Mouse (Mus musculus): Measurements from ENCODE around the gene Gfod1. TPM values are rescaled to one million over a fixed set of nuclear protein-coding genes. Genes with fewer than 3 reads are reported as not detected.

Gfod1 gene
- polyA plus RNA-seq, 2 experiments: 1.6 to 2.8 TPM

DNA sequence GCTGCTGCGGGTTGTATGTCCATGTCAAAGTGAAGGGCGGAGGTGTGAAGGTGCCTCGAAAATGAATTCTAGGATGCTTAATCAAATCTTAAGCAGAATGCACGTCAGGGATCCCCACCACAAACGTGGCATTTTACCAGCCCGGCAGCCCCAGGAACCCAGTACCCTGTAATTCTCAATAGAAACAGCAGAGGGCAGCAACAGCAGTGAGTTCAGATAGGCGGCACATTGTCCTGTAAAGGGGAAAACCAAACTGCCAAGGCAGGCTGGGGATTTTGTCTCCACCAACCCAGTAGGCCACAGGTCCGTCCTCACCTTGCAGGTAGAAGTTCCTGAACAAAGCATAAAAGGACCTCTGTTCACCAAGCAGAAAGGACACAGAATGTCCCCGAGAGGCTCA lies 130.7 kb downstream of the Gfod1 start:
- WGBS: 16% methylated on average over 9 of the region's 9 CpGs
- TF ChIP-seq POLR2A (IDR thresholded peaks at IDR 0.05; ENCODE audit: borderline replicate concordance, extremely low read depth, insufficient read depth, insufficient read length): no peak
- no peaks in the 10 kb centered on the region for H3K27me3 ChIP-seq (ENCODE audit: control insufficient read depth, insufficient read depth, low read length)
- H3K9ac ChIP-seq (ENCODE audit: low read depth, low read length, severe bottlenecking): no peak overlapping the region
- H3K4me1 ChIP-seq (ENCODE audit: control insufficient read depth, insufficient read depth, low read length): no peaks in the 10 kb centered on the region
- DNase-seq (ENCODE audit: low spot score): peak; percentile 76
- H3K4me2 ChIP-seq (replicated peaks; ENCODE audit: low read depth, low read length, severe bottlenecking): no peak overlapping the region
- no peaks in the 10 kb centered on the region for H3K9me3 ChIP-seq (ENCODE audit: control insufficient read depth, low read length)
- H3K36me3 ChIP-seq (ENCODE audit: control insufficient read depth, insufficient read depth, low read length): peaks cover 7% of the 10 kb centered on the region
- no peak overlapping the region for H3K4me3 ChIP-seq (replicated peaks; ENCODE audit: low read length)
- ATAC-seq (ENCODE audit: low FRiP score, low read depth): no peak
- H3K27ac ChIP-seq (replicated peaks; ENCODE audit: low read depth, low read length): no peak overlapping the region

DNA sequence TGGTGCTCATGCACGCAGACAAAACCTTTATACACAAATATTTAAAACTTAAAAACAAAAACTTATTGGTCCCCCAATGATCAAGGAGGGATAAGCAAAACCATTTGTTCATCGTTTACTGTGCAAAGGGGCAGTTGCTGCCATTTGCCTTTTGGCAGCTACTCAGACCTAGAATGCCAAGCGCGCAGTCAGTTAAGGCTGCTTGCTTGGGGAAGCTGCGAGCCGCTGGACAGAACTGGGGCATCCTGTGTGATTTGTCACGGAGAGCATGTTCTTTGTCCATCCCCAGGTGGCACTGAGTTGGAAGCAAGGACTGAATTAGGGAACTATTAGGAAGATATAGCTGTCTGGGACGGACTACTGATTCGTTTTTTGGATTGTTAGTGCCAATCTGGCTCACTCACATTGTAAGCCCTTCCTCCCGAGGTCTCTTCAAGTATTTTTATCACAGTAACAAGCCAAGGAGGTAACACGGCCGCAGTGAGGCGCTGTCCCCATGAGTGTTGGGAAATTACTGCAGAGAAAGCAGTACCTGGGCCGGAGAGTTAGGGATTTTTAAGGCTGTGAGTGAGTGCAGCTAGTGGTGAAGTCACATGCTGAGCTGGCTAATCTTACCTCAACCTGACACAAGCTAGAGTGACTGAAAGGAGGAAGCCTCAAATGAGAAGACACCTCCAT lies 131.8 kb downstream of the Gfod1 start:
- 41% methylated on average over 14 of the region's 14 CpGs for WGBS
- TF ChIP-seq POLR2A (IDR thresholded peaks at IDR 0.05; ENCODE audit: borderline replicate concordance, extremely low read depth, insufficient read depth, insufficient read length): no peak
- DNase-seq (ENCODE audit: low spot score): no peak

DNA sequence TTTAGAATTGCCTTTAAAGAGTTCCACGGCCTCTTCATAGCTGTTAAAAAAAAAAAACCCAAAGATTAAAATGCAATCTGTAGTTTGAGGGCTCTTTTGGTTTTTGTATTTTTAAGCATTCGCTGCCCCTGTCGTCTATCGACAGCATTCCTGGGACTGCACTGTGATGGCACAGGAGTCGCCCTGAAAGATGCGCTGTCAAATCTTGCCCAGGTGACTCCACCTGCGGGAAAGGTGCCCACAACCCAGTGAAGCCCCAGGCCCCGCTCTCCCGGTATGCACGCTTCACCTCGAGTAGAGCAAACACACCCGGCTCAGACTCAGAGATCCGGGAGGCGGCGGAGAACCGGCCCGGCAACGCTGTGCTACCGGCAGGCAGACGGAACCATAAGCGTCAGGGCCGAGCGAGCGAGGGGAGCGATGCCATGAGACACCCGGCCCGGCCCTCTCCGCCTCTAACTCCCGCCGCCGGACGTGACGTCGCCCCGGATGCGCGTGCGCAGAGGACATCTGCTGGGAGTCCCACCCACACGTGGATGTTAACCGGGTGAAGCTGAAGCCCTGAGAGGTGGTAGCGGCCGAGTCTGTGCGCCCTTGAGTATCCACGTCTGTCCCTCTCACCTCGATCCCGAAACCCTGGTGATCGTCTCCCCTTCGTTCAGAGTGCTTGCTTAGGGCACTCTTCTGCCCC lies 132.8 kb downstream of the Gfod1 start, which contains the start of gene Tbc1d7:
Tbc1d7 (minus strand) TSS at position 482 of the 691 bp plus-strand sequence.
- DNase-seq (ENCODE audit: low spot score) (peak; percentile 93), ATAC-seq (ENCODE audit: low FRiP score, low read depth) (peak; percentile 94)
- WGBS: 2% methylated on average over 48 of the region's 48 CpGs
- Histone ChIP-seq H3K27ac (replicated peaks; ENCODE audit: low read depth, low read length) (peak within 1 kb of the TSS; percentile 61), H3K27me3 (ENCODE audit: control insufficient read depth, insufficient read depth, low read length) (no peaks in the 10 kb centered on the region), H3K4me1 (ENCODE audit: control insufficient read depth, insufficient read depth, low read length) (no peaks in the 10 kb centered on the region), H3K9me3 (ENCODE audit: control insufficient read depth, low read length) (no peaks in the 10 kb centered on the region), H3K36me3 (ENCODE audit: control insufficient read depth, insufficient read depth, low read length) (peaks cover 9% of the 10 kb centered on the region), H3K4me2 (replicated peaks; ENCODE audit: low read depth, low read length, severe bottlenecking) (peak within 1 kb of the TSS; percentile 56), H3K9ac (ENCODE audit: low read depth, low read length, severe bottlenecking) (peak within 1 kb of the TSS; percentile 68), H3K4me3 (replicated peaks; ENCODE audit: low read length) (peak within 1 kb of the TSS; percentile 49)
- peak; percentile 58; the same call in 1 of the 2 replicates for TF ChIP-seq POLR2A (IDR thresholded peaks at IDR 0.05; ENCODE audit: borderline replicate concordance, extremely low read depth, insufficient read depth, insufficient read length)

More for the DNA sequence above, 131.8 kb downstream of the Gfod1 start:
- no peaks in the 10 kb centered on the region for H3K4me1 ChIP-seq (ENCODE audit: control insufficient read depth, insufficient read depth, low read length)
- no peaks in the 10 kb centered on the region for H3K9me3 ChIP-seq (ENCODE audit: control insufficient read depth, low read length)
- H3K9ac ChIP-seq (ENCODE audit: low read depth, low read length, severe bottlenecking): no peak overlapping the region; the same call in 1 of the 2 replicates
- H3K27ac ChIP-seq (replicated peaks; ENCODE audit: low read depth, low read length): peak overlapping the region; percentile 61; the same call in 1 of the 2 replicates
- no peak for ATAC-seq (ENCODE audit: low FRiP score, low read depth)
- H3K27me3 ChIP-seq (ENCODE audit: control insufficient read depth, insufficient read depth, low read length): no peaks in the 10 kb centered on the region
- peaks cover 9% of the 10 kb centered on the region for H3K36me3 ChIP-seq (ENCODE audit: control insufficient read depth, insufficient read depth, low read length)
- H3K4me2 ChIP-seq (replicated peaks; ENCODE audit: low read depth, low read length, severe bottlenecking): peak overlapping the region; percentile 56
- H3K4me3 ChIP-seq (replicated peaks; ENCODE audit: low read length): peak overlapping the region; percentile 49

DNA sequence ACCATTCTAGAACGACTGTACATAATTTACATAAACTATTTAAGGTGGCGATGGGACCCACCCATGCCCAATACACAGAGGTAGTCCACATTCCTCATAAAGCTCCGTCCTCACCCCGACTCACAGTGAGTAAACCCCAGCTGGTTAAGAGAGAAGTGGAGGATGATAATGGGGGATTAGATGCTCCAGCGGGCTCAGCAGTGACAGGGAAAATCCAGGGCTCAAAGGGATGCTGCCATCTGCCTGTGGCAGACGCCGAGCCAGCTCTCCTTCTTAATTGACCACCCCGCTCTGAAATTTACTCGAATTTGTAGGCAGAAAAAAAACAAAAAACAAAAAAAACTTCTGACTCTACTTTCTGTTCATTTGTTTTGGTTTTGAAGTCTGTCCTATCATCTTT lies 136.3 kb downstream of the Gfod1 start:
- no peak for TF ChIP-seq POLR2A (IDR thresholded peaks at IDR 0.05; ENCODE audit: borderline replicate concordance, extremely low read depth, insufficient read depth, insufficient read length)
- H3K36me3 ChIP-seq (ENCODE audit: control insufficient read depth, insufficient read depth, low read length): peaks cover 30% of the 10 kb centered on the region
- H3K27me3 ChIP-seq (ENCODE audit: control insufficient read depth, insufficient read depth, low read length): no peaks in the 10 kb centered on the region
- H3K9ac ChIP-seq (ENCODE audit: low read depth, low read length, severe bottlenecking): no peak overlapping the region
- DNase-seq (ENCODE audit: low spot score) (no peak), ATAC-seq (ENCODE audit: low FRiP score, low read depth) (no peak)
- no peak overlapping the region for H3K4me3 ChIP-seq (replicated peaks; ENCODE audit: low read length)
- no peak overlapping the region for H3K4me2 ChIP-seq (replicated peaks; ENCODE audit: low read depth, low read length, severe bottlenecking)
- no peak overlapping the region for H3K27ac ChIP-seq (replicated peaks; ENCODE audit: low read depth, low read length)
- no peaks in the 10 kb centered on the region for H3K9me3 ChIP-seq (ENCODE audit: control insufficient read depth, low read length)
- 81% methylated on average over 9 of the region's 9 CpGs for WGBS
- no peaks in the 10 kb centered on the region for H3K4me1 ChIP-seq (ENCODE audit: control insufficient read depth, insufficient read depth, low read length)

DNA sequence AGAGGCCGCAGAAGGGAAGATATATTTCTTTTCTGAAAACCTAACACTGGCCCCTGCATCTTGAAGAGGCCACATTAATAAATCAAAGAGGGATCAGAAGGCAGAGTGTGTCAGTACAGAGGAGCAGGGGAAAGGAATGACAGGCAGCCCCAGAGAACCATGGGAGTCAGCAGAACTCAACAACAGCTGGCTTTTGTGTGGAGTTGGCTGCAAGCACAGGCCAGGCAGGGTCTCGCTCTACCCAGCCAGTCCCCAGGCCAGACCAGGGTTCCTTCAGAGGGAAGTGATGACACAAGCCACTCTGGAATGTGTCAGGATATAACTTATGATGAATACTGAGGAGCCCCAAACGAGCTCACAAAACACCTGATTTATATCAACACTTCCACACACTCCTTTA lies 144.5 kb downstream of the Gfod1 start:
- Histone ChIP-seq H3K27me3 (ENCODE audit: control insufficient read depth, insufficient read depth, low read length) (no peaks in the 10 kb centered on the region), H3K27ac (replicated peaks; ENCODE audit: low read depth, low read length) (no peak overlapping the region), H3K4me2 (replicated peaks; ENCODE audit: low read depth, low read length, severe bottlenecking) (no peak overlapping the region), H3K36me3 (ENCODE audit: control insufficient read depth, insufficient read depth, low read length) (peaks cover 31% of the 10 kb centered on the region), H3K9me3 (ENCODE audit: control insufficient read depth, low read length) (no peaks in the 10 kb centered on the region), H3K9ac (ENCODE audit: low read depth, low read length, severe bottlenecking) (no peak overlapping the region), H3K4me3 (replicated peaks; ENCODE audit: low read length) (no peak overlapping the region), H3K4me1 (ENCODE audit: control insufficient read depth, insufficient read depth, low read length) (peaks cover 11% of the 10 kb centered on the region)
- no peak for TF ChIP-seq POLR2A (IDR thresholded peaks at IDR 0.05; ENCODE audit: borderline replicate concordance, extremely low read depth, insufficient read depth, insufficient read length)
- DNase-seq (ENCODE audit: low spot score) (no peak), ATAC-seq (ENCODE audit: low FRiP score, low read depth) (peak; percentile 74; the same call in 1 of the 2 replicates)
- WGBS: 35% methylated on average over 3 of the region's 3 CpGs

Data from limb, embryonic 14.5 days (tissue).